Mouse (Mus musculus): ENCODE data around the gene Acp2. TPM values are rescaled to one million over a fixed set of nuclear protein-coding genes. Genes with fewer than 3 reads are reported as not detected.
A peak's percentile ranks its signal among the peaks of the same experiment; 100 is the strongest.

The Acp2 gene
- polyA plus RNA-seq, 1 experiment from 2014 or later, result 37.2 TPM

DNA sequence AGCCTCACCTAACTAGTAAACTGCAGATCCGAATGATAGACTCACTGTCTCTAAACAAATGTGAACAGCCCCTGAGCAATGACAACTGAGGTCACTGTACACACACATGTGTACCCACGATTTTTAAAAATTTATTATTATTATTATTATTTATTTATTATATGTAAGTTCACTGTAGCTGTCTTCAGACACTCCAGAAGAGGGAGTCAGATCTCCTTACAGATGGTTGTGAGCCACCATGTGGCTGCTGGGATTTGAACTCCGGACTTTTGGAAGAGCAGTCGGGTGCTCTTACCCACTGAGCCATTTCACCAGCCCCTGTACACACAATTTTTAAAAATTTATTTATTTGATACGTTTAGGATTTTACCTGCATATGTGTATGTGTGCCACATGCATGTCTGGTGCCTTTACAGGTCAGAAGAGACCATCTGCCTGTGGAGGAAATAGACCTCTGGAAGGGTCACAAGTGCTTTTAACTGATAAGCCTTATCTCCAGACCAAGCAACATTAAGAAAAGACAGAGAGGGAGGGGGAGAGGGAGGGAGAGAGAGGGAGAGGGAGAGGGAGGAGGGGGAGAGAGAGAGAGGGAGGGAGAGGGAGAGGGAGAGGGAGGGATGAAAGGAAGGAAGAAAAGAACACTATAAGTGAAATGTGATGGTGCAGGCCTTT is 42.0 kb downstream of the Acp2 start:
- Histone ChIP-seq H3K4me2 (no peak overlapping the region), H3K4me1 (no peaks in the 10 kb centered on the region), H3K4me3 (no peak overlapping the region), H3K36me3 (replicated peaks) (no peaks in the 10 kb centered on the region), H3K27ac (no peak overlapping the region), H3K9ac (no peak overlapping the region), H3K27me3 (replicated peaks) (no peaks in the 10 kb centered on the region), H3K9me3 (no peaks in the 10 kb centered on the region)
- WGBS, result 87% methylated on average over 5 of the region's 5 CpGs
- no peak for ATAC-seq (replicated peaks)

DNA sequence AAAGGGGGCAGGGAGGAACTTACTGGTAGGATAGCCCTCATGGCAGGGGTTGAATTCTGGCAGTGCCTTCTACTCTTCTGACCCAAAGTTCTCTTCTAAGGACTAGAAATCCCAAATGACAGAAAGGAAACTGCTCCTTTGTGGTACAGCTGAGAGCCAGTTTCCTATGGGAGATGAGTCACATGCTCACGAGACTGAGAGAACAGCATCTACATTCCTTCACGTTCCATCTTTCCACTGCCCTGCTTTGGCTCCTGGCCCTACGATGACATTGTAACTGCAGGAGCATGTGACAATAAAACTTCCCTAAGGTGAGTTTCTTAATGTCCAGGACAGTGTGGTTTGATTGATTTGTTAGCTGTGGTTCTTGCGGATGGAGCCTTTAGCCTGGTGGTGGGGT is 45.7 kb downstream of the Acp2 start:
- Histone ChIP-seq H3K36me3 (replicated peaks) (no peaks in the 10 kb centered on the region), H3K9me3 (no peaks in the 10 kb centered on the region), H3K4me1 (no peaks in the 10 kb centered on the region), H3K27ac (no peak overlapping the region), H3K9ac (no peak overlapping the region), H3K4me3 (no peak overlapping the region), H3K4me2 (no peak overlapping the region), H3K27me3 (replicated peaks) (no peaks in the 10 kb centered on the region; the same call in 1 of the 2 replicates)
- no peak for ATAC-seq (replicated peaks)
- WGBS, result 92% methylated on average over 4 of the region's 4 CpGs

DNA sequence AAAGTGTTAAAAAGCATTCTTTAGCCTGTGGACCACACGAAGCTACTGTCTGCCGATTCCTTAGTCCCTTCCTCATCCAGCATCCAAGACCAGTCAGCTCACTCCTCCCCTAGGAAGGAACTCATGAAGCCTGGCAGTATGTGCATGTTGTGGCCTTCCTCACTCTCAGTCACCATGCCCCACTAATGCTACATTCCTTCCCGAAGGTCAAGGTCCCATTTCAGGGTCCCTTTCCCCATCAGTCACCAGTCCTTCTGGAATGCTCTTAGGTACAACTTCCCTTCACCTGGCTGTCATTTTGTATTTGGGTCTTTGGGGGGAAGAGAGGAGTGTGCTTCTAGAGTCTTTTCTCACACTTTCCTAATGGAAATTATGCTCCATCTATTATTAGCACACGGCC is 49.3 kb downstream of the Acp2 start:
- Histone ChIP-seq H3K4me3 (no peak overlapping the region), H3K4me1 (peaks cover 20% of the 10 kb centered on the region), H3K27ac (no peak overlapping the region), H3K36me3 (replicated peaks) (no peaks in the 10 kb centered on the region), H3K9ac (no peak overlapping the region), H3K27me3 (replicated peaks) (peaks cover 19% of the 10 kb centered on the region; the same call in 1 of the 2 replicates), H3K9me3 (no peaks in the 10 kb centered on the region), H3K4me2 (no peak overlapping the region)
- WGBS, result 75% methylated on average over 4 of the region's 4 CpGs
- no peak for ATAC-seq (replicated peaks)

DNA sequence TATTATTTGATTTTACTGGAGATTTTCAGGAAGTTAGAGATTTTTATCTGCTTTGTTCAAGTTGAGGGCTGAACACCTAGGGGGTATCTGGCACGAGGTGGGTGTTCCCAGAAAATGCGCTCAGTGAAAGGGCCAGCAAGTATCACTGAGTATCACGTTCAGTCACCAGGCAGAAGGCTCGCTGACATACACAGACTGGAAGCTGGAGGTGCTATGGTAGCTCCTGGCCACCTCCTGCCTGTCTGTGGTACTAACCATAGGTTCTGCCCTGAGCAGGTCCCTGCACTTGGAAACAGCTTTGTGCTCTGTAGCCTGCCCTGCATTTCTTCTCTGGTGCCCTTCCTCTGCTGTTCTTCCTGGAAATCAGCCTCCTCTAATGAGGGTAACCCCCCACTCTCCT is 49.8 kb downstream of the Acp2 start:
- peaks cover 20% of the 10 kb centered on the region; the same call in 1 of the 2 replicates for H3K27me3 ChIP-seq (replicated peaks)
- no peaks in the 10 kb centered on the region for H3K9me3 ChIP-seq
- H3K4me3 ChIP-seq, result no peak overlapping the region
- H3K27ac ChIP-seq, result no peak overlapping the region
- peaks cover 25% of the 10 kb centered on the region for H3K4me1 ChIP-seq
- no peak overlapping the region for H3K9ac ChIP-seq
- WGBS, result 68% methylated on average over 4 of the region's 4 CpGs
- no peak for ATAC-seq (replicated peaks)
- H3K4me2 ChIP-seq, result no peak overlapping the region
- no peaks in the 10 kb centered on the region for H3K36me3 ChIP-seq (replicated peaks)

DNA sequence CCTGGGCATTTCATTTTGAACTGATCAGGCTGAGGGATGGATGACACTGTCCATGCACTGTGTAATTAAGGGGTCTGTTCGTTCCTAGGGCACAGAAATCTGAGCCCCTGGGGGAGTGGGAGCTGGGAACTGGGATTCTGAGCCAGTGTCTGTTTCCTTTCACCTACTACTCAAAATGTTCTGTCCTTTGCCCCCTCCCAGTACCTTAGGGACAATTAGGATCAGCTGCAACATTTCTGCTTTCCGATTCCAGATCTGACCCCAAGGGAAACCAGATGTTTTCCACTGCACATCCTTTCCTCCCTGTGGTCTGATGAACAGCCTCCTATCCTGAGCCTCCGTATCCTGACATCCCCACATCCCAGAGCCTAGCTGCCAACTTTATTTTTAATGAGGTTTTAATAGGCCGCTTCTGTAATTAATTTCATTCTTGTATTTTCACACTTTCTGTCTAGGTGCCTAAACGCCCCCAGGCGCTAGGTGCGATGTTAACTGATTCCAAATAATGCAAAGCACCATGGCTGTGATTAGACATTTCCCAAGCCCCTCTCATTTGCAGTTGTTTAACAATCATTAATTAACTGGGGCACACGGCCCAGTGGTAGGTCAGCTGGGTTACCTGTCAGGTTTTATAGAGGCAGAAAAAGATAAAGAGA is 52.2 kb downstream of the Acp2 start:
- no peaks in the 10 kb centered on the region for H3K9me3 ChIP-seq
- H3K4me1 ChIP-seq, result peaks cover 28% of the 10 kb centered on the region
- no peak overlapping the region for H3K27ac ChIP-seq
- H3K9ac ChIP-seq, result no peak overlapping the region
- no peak overlapping the region for H3K4me3 ChIP-seq
- no peaks in the 10 kb centered on the region for H3K36me3 ChIP-seq (replicated peaks)
- no peak for ATAC-seq (replicated peaks)
- H3K4me2 ChIP-seq, result 0 out of 2 replicates have a peak overlapping the region, but pooled peaks have one; percentile 99
- H3K27me3 ChIP-seq (replicated peaks), result peaks cover 25% of the 10 kb centered on the region; the same call in 1 of the 2 replicates
- WGBS, result 32% methylated on average over 8 of the region's 8 CpGs

DNA sequence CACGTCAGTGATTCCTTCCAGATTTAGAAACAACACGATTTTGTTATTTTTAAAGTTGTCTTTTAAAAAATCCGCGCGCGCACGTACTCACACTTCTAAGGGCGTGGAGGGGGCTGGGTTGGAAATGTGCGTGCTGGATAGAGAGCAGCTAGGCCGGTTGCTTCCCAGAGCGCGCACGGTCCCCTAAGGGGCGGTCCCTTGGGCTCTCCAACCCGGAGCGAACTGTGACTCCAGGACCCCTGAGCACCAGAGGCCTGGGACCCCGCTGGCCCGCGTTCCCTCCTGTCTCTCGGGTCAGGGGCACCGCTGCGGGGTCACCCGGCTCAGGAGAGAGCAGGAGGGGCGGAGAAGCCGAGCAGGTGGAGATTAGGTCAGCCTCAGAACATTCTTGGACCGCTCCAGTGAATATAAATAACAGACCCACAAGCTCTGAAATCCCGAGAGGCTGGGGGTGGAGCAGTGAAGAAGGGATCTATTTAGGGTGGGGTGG is 53.0 kb downstream of the Acp2 start, which contains the start of gene Pacsin3:
Gene Pacsin3, plus strand, starts transcription at position 294 of the 490 bp plus-strand sequence.
- Histone ChIP-seq H3K9me3 (no peaks in the 10 kb centered on the region), H3K4me2 (peak within 1 kb of the TSS; percentile 99), H3K9ac (peak within 1 kb of the TSS; percentile 31), H3K27ac (peak within 1 kb of the TSS; percentile 23; the same call in 1 of the 2 replicates), H3K36me3 (replicated peaks) (no peaks in the 10 kb centered on the region), H3K27me3 (replicated peaks) (peaks cover 25% of the 10 kb centered on the region; the same call in 1 of the 2 replicates), H3K4me1 (peaks cover 28% of the 10 kb centered on the region), H3K4me3 (peak within 1 kb of the TSS; percentile 51)
- ATAC-seq (replicated peaks), result no peak
- 1% methylated on average over 27 of the region's 27 CpGs for WGBS

DNA sequence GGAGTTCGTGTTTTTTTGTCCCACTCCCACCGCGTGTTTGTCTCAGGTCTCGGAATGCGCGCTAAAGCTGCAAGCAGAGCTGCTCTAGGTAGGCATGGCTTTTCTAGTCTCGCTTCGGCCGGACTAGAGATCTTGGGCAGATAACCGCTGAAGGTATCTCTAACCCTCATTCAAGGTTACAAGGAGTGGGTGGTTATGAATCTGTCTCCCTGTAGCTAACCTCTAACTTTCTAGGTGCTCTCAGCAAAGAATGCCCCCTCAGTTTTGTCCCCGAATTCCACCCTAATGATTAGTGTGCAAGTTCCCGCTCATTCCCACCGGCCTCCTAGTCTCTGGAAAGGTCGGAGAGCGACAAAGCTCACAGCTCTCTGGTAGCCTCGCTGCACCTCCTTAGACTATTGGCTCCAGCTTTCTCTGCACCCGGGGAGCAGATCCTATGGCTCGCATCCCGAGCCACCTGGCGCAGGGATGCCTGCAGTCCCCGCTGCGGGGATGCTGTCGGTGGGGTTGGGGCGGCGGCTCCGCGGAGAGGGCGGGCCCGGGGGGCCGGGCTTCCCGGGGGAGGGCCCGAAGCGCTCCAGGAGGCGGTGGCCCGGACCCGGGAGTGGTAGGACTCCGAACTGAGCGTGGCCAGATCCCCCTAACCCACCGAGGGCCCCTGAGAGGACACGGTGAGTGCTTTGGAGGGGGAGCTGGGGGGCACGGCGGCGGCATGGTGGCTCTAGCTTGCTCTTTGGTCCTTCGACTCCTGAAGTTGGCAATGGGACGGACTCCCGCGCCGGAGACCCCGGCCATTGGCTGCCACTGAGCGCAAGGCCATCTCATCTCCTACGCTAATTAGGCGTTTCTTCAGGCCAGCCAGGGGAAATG is 53.8 kb downstream of the Acp2 start:
- no peaks in the 10 kb centered on the region for H3K36me3 ChIP-seq (replicated peaks)
- peak overlapping the region; percentile 31 for H3K9ac ChIP-seq
- under 1% methylated on average over 52 of the region's 52 CpGs for WGBS
- H3K9me3 ChIP-seq, result no peaks in the 10 kb centered on the region
- peaks cover 28% of the 10 kb centered on the region for H3K4me1 ChIP-seq
- H3K4me2 ChIP-seq, result peak overlapping the region; percentile 99
- H3K27me3 ChIP-seq (replicated peaks), result peaks cover 25% of the 10 kb centered on the region; the same call in 1 of the 2 replicates
- peak; percentile 37 for ATAC-seq (replicated peaks)
- H3K4me3 ChIP-seq, result peak overlapping the region; percentile 51
- peak overlapping the region; percentile 23; the same call in 1 of the 2 replicates for H3K27ac ChIP-seq

DNA sequence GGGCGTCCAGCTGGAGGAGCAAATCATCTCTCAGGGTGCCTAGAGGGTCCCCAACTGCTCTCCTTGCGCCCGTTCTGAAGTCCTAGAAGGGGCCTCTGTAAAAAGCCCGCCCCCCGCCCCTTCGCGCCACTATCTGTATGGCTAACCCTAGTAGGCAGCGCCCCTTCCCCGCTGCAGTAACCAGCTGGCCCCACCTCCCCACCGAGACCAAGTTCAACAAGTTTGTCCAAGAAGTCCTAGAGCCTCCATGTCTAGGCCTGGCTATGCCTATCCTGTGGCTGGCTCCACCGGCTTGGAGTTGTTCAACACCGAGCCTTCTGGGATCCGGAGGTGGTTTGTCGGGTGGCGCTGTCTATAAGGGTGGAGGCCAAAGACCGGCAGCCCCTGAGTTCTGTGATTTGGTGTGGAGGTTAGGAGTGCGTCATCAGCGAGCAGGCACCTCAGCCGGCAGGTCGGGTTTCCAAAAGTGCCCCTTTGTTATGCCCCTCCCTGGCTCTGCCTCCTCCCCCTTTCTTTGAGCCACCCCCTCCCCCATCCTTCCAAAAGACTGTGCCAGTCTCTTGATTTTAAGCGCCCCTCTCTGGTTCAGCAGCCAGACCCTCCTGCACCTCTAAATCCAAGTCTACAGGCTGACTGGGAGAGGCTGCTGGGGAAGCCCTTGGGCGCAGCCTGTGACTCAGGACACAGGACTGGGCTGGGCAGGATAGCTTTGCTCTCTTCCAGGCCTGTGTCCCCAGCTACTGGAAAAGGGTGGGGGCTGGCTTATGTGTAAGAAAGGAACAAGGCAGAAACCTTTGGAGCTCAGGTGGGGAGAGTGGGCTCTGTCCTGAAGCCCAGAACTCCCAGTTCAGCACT is 54.7 kb downstream of the Acp2 start:
- peaks cover 25% of the 10 kb centered on the region; the same call in 1 of the 2 replicates for H3K27me3 ChIP-seq (replicated peaks)
- peak overlapping the region; percentile 99 for H3K4me2 ChIP-seq
- H3K4me3 ChIP-seq, result peak overlapping the region; percentile 51
- peaks cover 28% of the 10 kb centered on the region for H3K4me1 ChIP-seq
- ATAC-seq (replicated peaks), result peak; percentile 41
- peak overlapping the region; percentile 33 for H3K9ac ChIP-seq
- H3K27ac ChIP-seq, result peak overlapping the region; percentile 23
- no peaks in the 10 kb centered on the region for H3K36me3 ChIP-seq (replicated peaks)
- WGBS, result 1% methylated on average over 22 of the region's 22 CpGs
- H3K9me3 ChIP-seq, result no peaks in the 10 kb centered on the region

DNA sequence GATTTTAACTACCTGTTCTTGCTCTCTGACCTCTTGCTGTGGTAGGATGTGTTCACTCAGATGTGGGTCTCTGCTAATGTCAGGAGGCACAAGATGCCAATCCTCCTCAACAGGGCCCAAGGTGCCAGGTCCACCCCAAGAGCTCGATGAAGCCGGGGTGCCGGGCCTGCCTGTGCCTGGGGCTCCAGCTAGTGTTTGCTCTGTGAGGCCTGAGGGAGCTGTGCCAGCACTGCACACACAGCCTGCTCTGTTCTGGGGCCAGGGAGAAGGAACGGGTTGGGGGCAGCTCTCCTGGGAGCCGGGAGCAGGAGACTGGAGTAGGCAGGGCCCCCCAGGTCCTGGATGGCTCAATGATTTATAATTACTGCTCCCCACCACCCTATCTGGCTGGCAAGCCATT is 55.4 kb downstream of the Acp2 start:
- Histone ChIP-seq H3K9ac (no peak overlapping the region), H3K27me3 (replicated peaks) (peaks cover 25% of the 10 kb centered on the region; the same call in 1 of the 2 replicates), H3K4me2 (peak overlapping the region; percentile 99), H3K27ac (no peak overlapping the region; the same call in 1 of the 2 replicates), H3K4me1 (peaks cover 28% of the 10 kb centered on the region), H3K36me3 (replicated peaks) (no peaks in the 10 kb centered on the region), H3K4me3 (no peak overlapping the region), H3K9me3 (no peaks in the 10 kb centered on the region)
- ATAC-seq (replicated peaks), result peak; percentile 35
- 67% methylated on average over 5 of the region's 5 CpGs for WGBS

DNA sequence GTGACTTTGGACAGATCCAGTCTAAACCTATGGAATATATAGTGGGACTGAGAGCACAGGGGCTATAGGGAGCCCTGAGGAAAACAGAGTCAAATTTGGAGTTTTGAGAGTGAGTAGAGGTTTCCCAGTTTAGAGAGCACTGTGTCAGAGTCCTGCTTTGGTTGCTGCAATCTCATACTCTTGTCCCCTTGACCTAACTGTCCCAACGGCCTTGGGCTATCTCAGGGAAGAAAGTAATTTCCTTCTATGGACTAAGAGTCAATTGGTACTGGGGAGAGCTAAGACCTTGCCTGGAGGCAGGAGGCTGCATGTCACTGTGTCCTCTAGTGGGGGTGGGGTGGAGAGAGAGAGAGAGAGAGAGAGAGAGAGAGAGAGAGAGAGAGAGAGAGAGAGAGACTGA is 56.1 kb downstream of the Acp2 start:
- H3K4me1 ChIP-seq, result peaks cover 28% of the 10 kb centered on the region
- no peaks in the 10 kb centered on the region for H3K36me3 ChIP-seq (replicated peaks)
- no peak overlapping the region for H3K9ac ChIP-seq
- ATAC-seq (replicated peaks), result no peak
- no peak overlapping the region for H3K4me2 ChIP-seq
- no peak overlapping the region for H3K27ac ChIP-seq
- no peaks in the 10 kb centered on the region for H3K9me3 ChIP-seq
- H3K4me3 ChIP-seq, result no peak overlapping the region
- peaks cover 25% of the 10 kb centered on the region; the same call in 1 of the 2 replicates for H3K27me3 ChIP-seq (replicated peaks)
- 58% methylated on average over 1 of the region's 1 CpGs for WGBS

DNA sequence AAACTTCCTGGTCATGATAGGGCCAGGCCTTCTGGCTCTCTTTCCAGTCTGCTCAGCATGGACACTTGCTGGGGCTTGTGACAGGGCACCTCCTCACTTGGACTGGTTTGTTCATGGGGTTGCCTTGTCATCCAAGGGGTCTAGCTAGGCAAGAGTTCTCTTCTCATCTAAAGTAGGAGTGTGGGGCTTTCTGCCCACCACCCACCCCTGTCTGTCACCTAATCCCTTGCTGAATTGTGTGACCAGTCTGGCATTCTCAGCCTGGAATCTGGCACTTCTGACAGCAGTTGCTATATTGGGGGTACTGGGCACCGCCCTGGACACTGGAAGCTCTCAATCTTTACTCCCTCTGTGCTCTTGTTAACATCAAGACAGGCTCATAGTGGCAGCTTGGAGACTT is 56.8 kb downstream of the Acp2 start:
- H3K4me1 ChIP-seq, result peaks cover 34% of the 10 kb centered on the region
- no peak for ATAC-seq (replicated peaks)
- WGBS, result 100% methylated on average over 1 of the region's 1 CpGs
- H3K27ac ChIP-seq, result no peak overlapping the region
- H3K36me3 ChIP-seq (replicated peaks), result no peaks in the 10 kb centered on the region
- H3K27me3 ChIP-seq (replicated peaks), result peaks cover 24% of the 10 kb centered on the region; the same call in 1 of the 2 replicates
- no peaks in the 10 kb centered on the region for H3K9me3 ChIP-seq
- H3K9ac ChIP-seq, result no peak overlapping the region
- H3K4me3 ChIP-seq, result no peak overlapping the region
- H3K4me2 ChIP-seq, result no peak overlapping the region

Data from midbrain, embryonic 15.5 days (tissue).